Mouse (Mus musculus) hindbrain, embryonic 11.5 days (tissue): ENCODE data around the gene Stard10. TPM values are rescaled to one million over a fixed set of nuclear protein-coding genes. Genes with fewer than 3 reads are reported as not detected.

ENCODE experiments used
- ATAC-seq: fragments of 200-750 bp; cut with Nextera tagmentation; 2 replicates; pipeline ENCODE4 v1.8.0; 2017; ENCODE audit warnings: mild to moderate bottlenecking, moderate TSS enrichment, moderate library complexity; ENCODE audit not compliant: low FRiP score
- DNase-seq: peaks from one replicate; pipeline ENCODE4 v3.0.0-alpha.2; 2015; ENCODE audit warnings: low spot score
- H3K27ac ChIP-seq: fragments of 300-500 bp; sonication (generic); 2 replicates; pipeline ENCODE4 v1.5.1; 2014; ENCODE audit warnings: mild to moderate bottlenecking, low read depth, low read length
- H3K27me3 ChIP-seq: fragments of 300-500 bp; sonication (generic); 2 replicates; pipeline ENCODE4 v1.6.1; 2014; ENCODE audit warnings: mild to moderate bottlenecking, low read length, moderate library complexity, mixed read lengths; ENCODE audit not compliant: control insufficient read depth, insufficient read depth
- H3K36me3 ChIP-seq: fragments of 300-500 bp; sonication (generic); 2 replicates; pipeline ENCODE4 v1.6.1; 2014; ENCODE audit warnings: mild to moderate bottlenecking, low read length, moderate library complexity, mixed read lengths; ENCODE audit not compliant: control insufficient read depth, insufficient read depth
- H3K4me1 ChIP-seq: fragments of 300-500 bp; sonication (generic); replicated peaks from 2 replicates; pipeline ENCODE4 v1.6.1; 2014; ENCODE audit warnings: low read length, mixed read lengths; ENCODE audit not compliant: control insufficient read depth, insufficient read depth
- H3K4me2 ChIP-seq: fragments of 300-500 bp; sonication (generic); replicated peaks from 2 replicates; pipeline ENCODE4 v1.6.1; 2014; ENCODE audit warnings: mild to moderate bottlenecking, low read depth, low read length
- H3K4me3 ChIP-seq: fragments of 300-500 bp; sonication (generic); 2 replicates; pipeline ENCODE4 v1.5.1; 2014; ENCODE audit warnings: low read depth, low read length
- H3K9ac ChIP-seq: fragments of 300-500 bp; sonication (generic); 2 replicates; pipeline ENCODE4 v1.6.1; 2014; ENCODE audit warnings: low read depth, low read length
- H3K9me3 ChIP-seq: fragments of 300-500 bp; sonication (generic); 2 replicates; pipeline ENCODE4 v1.6.1; 2016; ENCODE audit warnings: low read length; ENCODE audit not compliant: control insufficient read depth
- WGBS: fragments of 180-500 bp; shearing (Covaris S2); extraction: QIAGEN DNeasy Blood & Tissue Kit; methylation state at CpG from one replicate; pipeline ENCODE4 v1.1.7; 2014; 5-methylcytosine and 5-hydroxymethylcytosine counted together
- polyA plus RNA-seq: library from polyadenylated mRNA; unstranded; fragments of >200 nt; fragmentation: Nextera tagmentation; extraction: Ambion mirVana; gene quantifications from 2 replicates; pipeline ENCODE4 v1.2.1, GENCODE M21; 2014

Stard10 gene
- polyA plus RNA-seq, 1 experiment from 2014 or later = 8.7 TPM

DNA sequence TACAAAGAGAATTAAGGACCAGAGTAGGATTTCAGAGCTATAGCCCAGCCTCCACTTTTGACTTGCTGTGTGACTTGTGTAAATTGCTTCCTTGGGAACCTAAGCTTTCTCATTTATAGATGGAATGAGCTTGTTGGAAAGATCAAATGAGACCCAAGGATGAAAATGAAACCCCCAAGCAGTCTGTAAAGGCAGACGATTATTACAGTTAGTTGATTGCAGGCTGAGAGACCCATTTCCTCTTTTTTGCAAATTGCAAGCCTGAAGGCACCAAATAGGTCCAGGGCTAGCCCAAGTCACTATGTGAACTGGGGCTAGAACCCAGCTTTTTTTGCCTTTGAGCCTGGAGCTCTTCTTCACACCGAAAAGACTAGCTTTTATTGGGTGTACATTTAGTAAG, 5.8 kb upstream of the Stard10 start:
- H3K9ac ChIP-seq = no peak overlapping the region
- DNase-seq = no peak
- peak overlapping the region; percentile 49; the same call in 1 of the 2 replicates for H3K4me3 ChIP-seq

DNA sequence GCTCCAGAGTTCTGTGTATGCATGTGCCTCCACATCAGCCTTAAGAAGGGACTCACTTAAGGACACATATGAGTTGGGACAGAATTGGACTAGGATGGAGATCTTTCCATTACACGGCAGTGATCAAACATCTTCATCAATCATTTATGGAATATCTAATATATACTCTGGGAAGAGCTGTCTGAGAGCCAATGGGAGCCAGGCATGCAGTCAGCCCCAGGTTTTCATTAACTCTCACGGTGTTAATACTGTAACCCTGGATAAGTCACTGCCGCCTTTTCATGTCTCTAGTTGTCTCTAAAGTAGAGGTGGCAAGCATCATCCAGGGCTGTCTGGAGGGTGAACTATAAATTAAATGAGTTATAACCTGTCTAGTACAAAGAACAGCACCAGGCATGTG, 3.9 kb upstream of the Stard10 start:
- no peak overlapping the region for H3K4me3 ChIP-seq
- H3K27ac ChIP-seq = no peak overlapping the region
- no peaks in the 10 kb centered on the region for H3K4me1 ChIP-seq
- DNase-seq (no peak), ATAC-seq (no peak)
- no peaks in the 10 kb centered on the region for H3K36me3 ChIP-seq
- H3K4me2 ChIP-seq = no peak overlapping the region
- 79% methylated on average over 3 of the region's 3 CpGs for WGBS
- no peak overlapping the region for H3K9ac ChIP-seq
- H3K27me3 ChIP-seq = no peaks in the 10 kb centered on the region
- no peaks in the 10 kb centered on the region for H3K9me3 ChIP-seq

More for the DNA sequence above, 5.8 kb upstream of the Stard10 start:
- ATAC-seq = no peak
- peak overlapping the region; percentile 35 for H3K4me2 ChIP-seq
- H3K4me1 ChIP-seq = no peaks in the 10 kb centered on the region
- no peaks in the 10 kb centered on the region for H3K9me3 ChIP-seq
- no peaks in the 10 kb centered on the region for H3K27me3 ChIP-seq
- no peaks in the 10 kb centered on the region for H3K36me3 ChIP-seq
- 40% methylated on average over 2 of the region's 2 CpGs for WGBS
- H3K27ac ChIP-seq = no peak overlapping the region

DNA sequence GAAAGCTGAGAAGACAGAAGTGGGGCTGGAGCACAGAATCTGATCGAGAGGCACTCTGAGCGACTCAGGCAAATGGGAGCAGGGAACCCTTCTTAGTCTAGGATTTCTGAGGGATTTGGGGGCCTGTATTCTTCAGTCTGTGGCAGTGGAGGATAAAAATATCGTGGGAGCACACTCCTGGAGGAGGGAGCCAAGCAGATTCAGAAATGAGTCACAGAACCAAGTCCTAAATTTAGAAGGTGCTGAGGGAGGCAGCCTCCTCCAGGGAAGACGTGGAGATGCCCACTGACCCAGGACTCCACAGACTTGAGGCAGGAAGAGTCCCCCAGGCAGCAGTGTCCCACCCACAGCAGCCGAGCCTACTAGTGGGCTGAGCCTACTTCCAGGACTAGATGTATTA, 2.5 kb upstream of the Stard10 start:
- H3K9me3 ChIP-seq = no peaks in the 10 kb centered on the region
- no peaks in the 10 kb centered on the region for H3K4me1 ChIP-seq
- H3K4me3 ChIP-seq = no peak overlapping the region
- no peak overlapping the region for H3K27ac ChIP-seq
- no peak overlapping the region for H3K4me2 ChIP-seq
- no peaks in the 10 kb centered on the region for H3K27me3 ChIP-seq
- no peak overlapping the region for H3K9ac ChIP-seq
- 68% methylated on average over 5 of the region's 5 CpGs for WGBS
- ATAC-seq (no peak), DNase-seq (no peak)
- H3K36me3 ChIP-seq = no peaks in the 10 kb centered on the region

DNA sequence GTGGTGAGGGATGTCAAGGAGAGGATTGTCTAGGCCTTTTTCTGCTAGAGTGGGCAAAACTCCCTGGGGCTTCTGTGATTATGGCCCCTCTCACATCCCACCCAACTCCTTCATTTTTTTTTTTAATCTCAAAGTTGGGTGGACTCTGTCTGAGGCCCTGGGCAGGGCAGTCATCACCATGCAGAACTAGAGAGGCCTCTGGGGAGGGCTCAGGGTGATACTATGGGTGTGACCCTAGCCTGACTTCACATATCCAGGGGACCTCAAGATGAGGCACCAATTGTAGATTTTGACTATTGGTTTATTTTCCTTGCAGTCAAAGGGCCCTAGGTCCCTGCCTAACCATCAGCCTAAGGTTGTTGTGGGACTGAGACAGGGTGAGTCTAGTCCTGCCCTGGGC, 1.2 kb upstream of the Stard10 start:
- H3K27ac ChIP-seq = no peak overlapping the region
- no peak overlapping the region for H3K9ac ChIP-seq
- no peak for DNase-seq
- H3K4me1 ChIP-seq = no peaks in the 10 kb centered on the region
- H3K36me3 ChIP-seq = no peaks in the 10 kb centered on the region
- H3K27me3 ChIP-seq = peaks cover 7% of the 10 kb centered on the region
- ATAC-seq = no peak
- H3K4me2 ChIP-seq = no peak overlapping the region
- no peaks in the 10 kb centered on the region for H3K9me3 ChIP-seq
- no peak overlapping the region for H3K4me3 ChIP-seq

DNA sequence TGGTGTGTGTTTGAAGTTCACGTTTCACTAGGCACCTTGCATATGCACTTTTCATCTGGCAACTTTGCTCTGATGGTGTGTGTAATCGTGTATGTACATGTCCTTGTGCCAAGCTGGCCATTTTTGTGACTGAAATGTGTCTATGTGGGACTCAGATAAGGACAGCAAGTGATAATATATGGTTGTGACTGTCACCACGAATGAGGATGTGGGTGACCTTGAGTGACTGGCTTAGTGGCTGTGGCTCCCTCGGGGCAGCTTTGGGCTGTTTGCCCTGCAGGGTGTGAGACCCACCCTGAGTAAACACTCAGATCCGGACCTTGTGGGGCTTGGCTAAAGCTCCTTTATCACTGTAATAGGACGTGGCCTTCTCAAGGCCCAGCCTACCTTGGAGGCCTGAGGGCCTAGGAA, 290 bp upstream of the Stard10 start:
- H3K4me3 ChIP-seq = no peak overlapping the region
- H3K9ac ChIP-seq = no peak overlapping the region
- WGBS = 72% methylated on average over 6 of the region's 6 CpGs
- H3K27me3 ChIP-seq = peaks cover 11% of the 10 kb centered on the region
- H3K36me3 ChIP-seq = no peaks in the 10 kb centered on the region
- H3K9me3 ChIP-seq = no peaks in the 10 kb centered on the region
- H3K27ac ChIP-seq = no peak overlapping the region
- H3K4me1 ChIP-seq = peaks cover under 1% of the 10 kb centered on the region; the same call in 1 of the 2 replicates
- ATAC-seq (no peak), DNase-seq (no peak)
- H3K4me2 ChIP-seq = no peak overlapping the region

DNA sequence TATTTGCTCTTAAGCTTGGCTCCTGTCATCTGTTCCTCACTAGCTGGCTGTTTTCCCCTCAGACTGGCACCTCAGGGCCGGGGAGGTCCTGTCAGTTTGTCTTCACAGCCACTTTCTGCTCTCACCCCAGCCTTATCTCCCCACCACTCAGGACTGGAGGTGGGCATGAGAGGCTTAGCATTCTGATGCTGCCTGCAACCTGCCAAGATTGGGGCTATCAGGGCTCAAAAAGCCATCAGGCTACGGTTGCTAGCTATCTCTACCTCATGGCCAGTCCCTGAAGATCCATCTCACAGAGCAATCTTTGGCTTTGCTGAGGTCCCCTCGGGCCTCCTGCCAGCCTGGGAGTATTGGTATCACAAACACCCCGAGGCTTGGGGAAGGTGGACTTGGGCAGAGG, 2.0 kb downstream of the Stard10 start:
- peaks cover 15% of the 10 kb centered on the region for H3K27me3 ChIP-seq
- no peaks in the 10 kb centered on the region for H3K36me3 ChIP-seq

DNA sequence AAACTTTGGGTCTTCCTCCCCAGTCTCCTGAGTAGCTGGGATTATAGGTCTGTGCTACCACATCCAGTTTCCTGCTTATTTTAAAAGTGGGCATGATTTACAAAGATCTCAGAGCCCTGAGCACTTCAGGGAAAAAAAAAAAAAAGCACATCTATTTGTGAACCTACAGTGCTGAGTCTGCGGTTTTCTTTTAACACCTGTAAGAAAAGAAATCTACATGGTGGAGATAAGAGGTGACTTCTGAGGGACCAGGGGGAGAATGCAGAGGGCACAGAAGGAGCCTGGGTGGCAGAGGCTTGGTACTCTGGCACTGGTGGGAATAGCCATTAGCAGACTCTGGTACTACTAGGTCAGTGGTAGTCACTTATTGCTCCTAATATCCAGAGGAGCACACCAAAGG, 2.9 kb downstream of the Stard10 start:
- DNase-seq = no peak
- no peak overlapping the region for H3K9ac ChIP-seq
- H3K27me3 ChIP-seq = peaks cover 15% of the 10 kb centered on the region
- H3K4me1 ChIP-seq = peaks cover 3% of the 10 kb centered on the region; the same call in 1 of the 2 replicates
- H3K27ac ChIP-seq = no peak overlapping the region
- H3K4me3 ChIP-seq = no peak overlapping the region
- ATAC-seq = no peak
- no peaks in the 10 kb centered on the region for H3K9me3 ChIP-seq
- H3K36me3 ChIP-seq = no peaks in the 10 kb centered on the region
- WGBS = 84% methylated on average over 1 of the region's 1 CpGs
- no peak overlapping the region for H3K4me2 ChIP-seq

More for the DNA sequence above, 2.0 kb downstream of the Stard10 start:
- ATAC-seq (no peak), DNase-seq (no peak)
- Histone ChIP-seq H3K4me3 (no peak overlapping the region), H3K27ac (no peak overlapping the region), H3K9me3 (no peaks in the 10 kb centered on the region), H3K9ac (no peak overlapping the region), H3K4me2 (no peak overlapping the region), H3K4me1 (peaks cover 3% of the 10 kb centered on the region; the same call in 1 of the 2 replicates)
- 66% methylated on average over 4 of the region's 4 CpGs for WGBS

DNA sequence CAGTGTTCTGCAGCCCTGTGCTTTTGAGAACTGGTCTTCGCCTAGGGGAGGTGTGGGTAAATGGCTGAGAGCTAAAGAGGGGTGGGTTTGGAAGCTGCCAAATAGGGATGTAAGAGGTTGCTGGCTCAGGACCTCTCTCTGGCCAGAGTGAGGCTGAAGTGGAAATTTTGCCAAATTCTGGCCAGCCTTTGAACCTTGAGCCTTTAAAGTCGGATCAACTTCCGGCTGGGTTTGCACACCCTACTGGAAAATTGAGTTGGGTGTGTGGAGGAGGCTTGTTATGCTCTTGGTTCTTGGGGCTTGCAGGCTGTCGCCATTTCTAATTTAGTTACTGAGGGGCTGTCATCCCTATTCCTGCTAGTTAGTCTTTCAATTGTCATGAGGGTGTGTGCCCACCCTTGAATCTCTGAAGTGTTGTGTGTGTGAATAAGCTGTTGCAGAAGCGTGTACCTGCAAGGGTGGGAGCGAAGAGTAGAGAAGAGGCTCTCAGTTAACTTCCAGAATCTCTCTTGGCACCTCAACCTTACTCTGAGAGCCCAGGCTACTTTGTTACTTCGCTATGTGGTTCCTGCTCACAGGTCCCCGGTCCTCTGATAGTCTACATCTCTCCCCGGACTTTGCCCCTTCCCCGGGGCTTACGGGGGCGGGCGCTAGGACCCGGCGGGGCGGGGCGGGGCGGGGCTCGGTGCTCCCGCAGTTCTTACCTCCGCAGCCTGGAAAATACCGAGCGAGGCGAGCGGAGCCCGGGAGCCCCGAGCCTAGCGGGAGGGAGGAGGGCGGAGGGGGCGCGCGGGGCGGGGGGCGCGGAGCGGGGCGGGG, 3.7 kb downstream of the Stard10 start:
- peak; percentile 82 for ATAC-seq
- H3K36me3 ChIP-seq = no peaks in the 10 kb centered on the region
- H3K27me3 ChIP-seq = peaks cover 15% of the 10 kb centered on the region
- peak; percentile 75 for DNase-seq
- H3K4me2 ChIP-seq = peak overlapping the region; percentile 99
- 8% methylated on average over 19 of the region's 37 CpGs for WGBS
- H3K4me1 ChIP-seq = peaks cover 3% of the 10 kb centered on the region; the same call in 1 of the 2 replicates
- no peak overlapping the region for H3K27ac ChIP-seq
- H3K4me3 ChIP-seq = peak overlapping the region; percentile 70
- no peaks in the 10 kb centered on the region for H3K9me3 ChIP-seq
- H3K9ac ChIP-seq = peak overlapping the region; percentile 73

DNA sequence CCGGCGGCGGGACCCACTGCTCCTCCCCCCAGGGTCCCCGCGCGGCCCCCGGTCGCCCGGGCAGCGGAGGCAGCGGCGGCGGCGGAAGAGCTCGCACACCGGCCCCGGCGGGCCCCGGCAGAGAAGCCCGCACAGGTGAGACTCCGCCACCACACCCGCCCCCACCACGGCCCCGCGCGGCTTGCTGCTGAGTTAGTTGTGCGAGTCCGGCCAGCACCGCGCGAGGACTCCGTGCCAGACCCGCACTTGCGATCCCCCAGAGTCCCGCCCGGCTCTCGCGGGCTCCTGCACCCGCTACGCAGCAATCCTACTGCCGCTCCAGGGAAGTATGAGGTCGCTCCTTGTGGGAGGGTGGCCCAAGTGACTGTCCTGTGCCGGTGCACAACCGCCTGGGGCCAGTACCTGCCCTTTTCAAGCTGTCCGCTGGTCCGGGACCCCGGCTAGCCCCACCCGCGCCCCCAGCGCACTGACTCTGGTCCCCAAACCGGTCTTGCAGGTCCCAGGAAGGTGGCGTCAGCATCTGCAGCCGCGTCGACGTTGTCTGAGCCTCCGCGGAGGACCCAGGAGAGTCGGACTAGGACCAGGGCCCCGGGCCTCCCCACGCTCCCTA, 4.4 kb downstream of the Stard10 start:
- peak overlapping the region; percentile 70 for H3K4me3 ChIP-seq
- H3K27ac ChIP-seq = no peak overlapping the region
- ATAC-seq (peak; percentile 68), DNase-seq (peak; percentile 66)
- peaks cover 15% of the 10 kb centered on the region for H3K27me3 ChIP-seq
- peaks cover 3% of the 10 kb centered on the region; the same call in 1 of the 2 replicates for H3K4me1 ChIP-seq
- H3K9me3 ChIP-seq = no peaks in the 10 kb centered on the region
- H3K4me2 ChIP-seq = peak overlapping the region; percentile 99
- no peaks in the 10 kb centered on the region for H3K36me3 ChIP-seq
- 1% methylated on average over 49 of the region's 61 CpGs for WGBS
- peak overlapping the region; percentile 73 for H3K9ac ChIP-seq
